Mouse (Mus musculus): ENCODE measurements around the gene Gm10181. TPM values are rescaled to one million over a fixed set of nuclear protein-coding genes. Genes with fewer than 3 reads are reported as not detected.

Gene Gm10181
- not detected for polyA plus RNA-seq (2017; shearing (Covaris generic))

GRCm38 (mm10) chr9:25089122-25089521 lies at the start of gene Gm10181:
Gm10181 (plus strand) TSS chr9:25089422.

Other genes with a start within 250 kb of the Gm10181 start
- gene Herpud2, start 62.4 kb downstream of the Gm10181 start, polyA plus RNA-seq (2017; shearing (Covaris generic)), result 6.8 TPM
- 389 TPM for gene Sept7, start 163.0 kb downstream of the Gm10181 start, polyA plus RNA-seq (2017; shearing (Covaris generic))

All from CD4-positive, CD25-positive, alpha-beta regulatory T cell, adult 9 weeks (primary cell).